Mouse (Mus musculus): ENCODE data around the gene Pink1.

- TF ChIP-seq CTCF (IDR thresholded peaks at IDR 0.05; ENCODE audit: low read depth, low read length): no peak
- TF ChIP-seq POLR2A (IDR thresholded peaks at IDR 0.05; ENCODE audit: borderline replicate concordance, low read depth, low read length): no peak
Measured at GRCm38 (mm10) chr4:138352692-138353091, 26.6 kb upstream of the Pink1 start.

All from bone marrow macrophage, adult 2 months (primary cell).